Mouse (Mus musculus): ENCODE measurements around the gene Cuedc2. TPM values are rescaled to one million over a fixed set of nuclear protein-coding genes. Genes with fewer than 3 reads are reported as not detected.

Gene Cuedc2
- polyA plus RNA-seq, 1 experiment from 2014 or later: 300 TPM

DNA sequence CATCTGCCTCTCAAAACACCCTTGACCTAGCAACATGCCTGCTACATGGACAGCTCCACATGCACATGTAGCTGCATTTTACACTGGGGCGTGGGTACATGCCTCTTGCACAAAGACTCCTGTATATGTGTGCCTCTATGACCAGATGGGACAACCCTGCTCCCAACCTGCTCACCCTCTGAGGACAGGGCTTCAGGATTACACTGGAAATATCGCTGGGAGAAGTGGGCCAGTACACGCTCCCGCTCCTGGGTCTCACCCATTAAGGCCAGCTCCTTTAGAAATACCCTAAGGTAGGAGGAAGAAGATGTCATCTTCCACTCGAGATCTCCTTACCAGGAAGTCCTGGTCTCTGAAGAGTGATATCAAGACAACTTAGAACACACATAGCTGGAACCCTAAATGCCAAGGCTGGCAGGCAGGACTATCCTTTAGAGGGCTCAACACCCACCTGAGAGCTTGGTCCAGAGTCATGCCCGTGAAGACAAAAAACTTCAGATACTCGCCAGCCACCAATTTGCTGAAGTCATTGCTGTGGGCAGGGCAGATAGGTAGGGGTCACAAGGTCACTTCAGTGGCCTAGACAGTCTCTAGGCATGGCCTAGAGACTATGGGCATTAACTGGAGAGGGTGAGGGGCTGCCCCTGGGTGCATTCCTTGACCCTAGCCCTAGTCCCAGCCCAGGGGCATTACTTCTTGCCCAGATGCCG is 18.3 kb downstream of the Cuedc2 start:
- 0 out of 2 replicates have a peak overlapping the region, but pooled peaks have one; percentile 78 for H3K27ac ChIP-seq (replicated peaks; ENCODE audit: low read depth, low read length)
- peaks cover 35% of the 10 kb centered on the region for H3K27me3 ChIP-seq (ENCODE audit: control insufficient read depth, insufficient read depth, low read length)
- no peaks in the 10 kb centered on the region for H3K9me3 ChIP-seq (ENCODE audit: control insufficient read depth, low read length)
- DNase-seq: no peak
- H3K4me3 ChIP-seq (replicated peaks; ENCODE audit: low read depth, low read length): no peak overlapping the region
- no peak overlapping the region for H3K4me2 ChIP-seq (ENCODE audit: low read length)
- peaks cover 59% of the 10 kb centered on the region for H3K4me1 ChIP-seq (ENCODE audit: control insufficient read depth, insufficient read depth, low read length)
- no peak overlapping the region for H3K9ac ChIP-seq (replicated peaks; ENCODE audit: low read length)
- ATAC-seq (ENCODE audit: low FRiP score, low TSS enrichment): no peak
- peaks cover 5% of the 10 kb centered on the region; the same call in 1 of the 2 replicates for H3K36me3 ChIP-seq (ENCODE audit: control insufficient read depth, insufficient read depth, low read length)
- WGBS: 83% methylated on average over 8 of the region's 8 CpGs

- peak; percentile 87 for DNase-seq
- ATAC-seq (ENCODE audit: low FRiP score, low TSS enrichment): peak; percentile 41; the same call in 1 of the 2 replicates
- H3K4me3 ChIP-seq (replicated peaks; ENCODE audit: low read depth, low read length): peak overlapping the region; percentile 54
- peaks cover 52% of the 10 kb centered on the region for H3K4me1 ChIP-seq (ENCODE audit: control insufficient read depth, insufficient read depth, low read length)
- H3K36me3 ChIP-seq (ENCODE audit: control insufficient read depth, insufficient read depth, low read length): peaks cover 18% of the 10 kb centered on the region
- H3K27me3 ChIP-seq (ENCODE audit: control insufficient read depth, insufficient read depth, low read length): peaks cover 49% of the 10 kb centered on the region
- H3K27ac ChIP-seq (replicated peaks; ENCODE audit: low read depth, low read length): 0 out of 2 replicates have a peak overlapping the region, but pooled peaks have one; percentile 6
- H3K4me2 ChIP-seq (ENCODE audit: low read length): peak overlapping the region; percentile 73
- no peak overlapping the region for H3K9ac ChIP-seq (replicated peaks; ENCODE audit: low read length)
- H3K9me3 ChIP-seq (ENCODE audit: control insufficient read depth, low read length): no peaks in the 10 kb centered on the region
- 11% methylated on average over 16 of the region's 16 CpGs for WGBS
These were observed 19.7 kb downstream of the Cuedc2 start for GRCm38 (mm10) chr19:46318586-46319378.

- Histone ChIP-seq H3K36me3 (ENCODE audit: control insufficient read depth, insufficient read depth, low read length) (peaks cover 23% of the 10 kb centered on the region), H3K4me2 (ENCODE audit: low read length) (peak overlapping the region; percentile 73), H3K4me1 (ENCODE audit: control insufficient read depth, insufficient read depth, low read length) (peaks cover 52% of the 10 kb centered on the region), H3K27ac (replicated peaks; ENCODE audit: low read depth, low read length) (peak overlapping the region; percentile 63), H3K27me3 (ENCODE audit: control insufficient read depth, insufficient read depth, low read length) (peaks cover 53% of the 10 kb centered on the region), H3K4me3 (replicated peaks; ENCODE audit: low read depth, low read length) (peak overlapping the region; percentile 54), H3K9ac (replicated peaks; ENCODE audit: low read length) (peak overlapping the region; percentile 69), H3K9me3 (ENCODE audit: control insufficient read depth, low read length) (no peaks in the 10 kb centered on the region)
- DNase-seq (peak; percentile 72), ATAC-seq (ENCODE audit: low FRiP score, low TSS enrichment) (no peak)
- 1% methylated on average over 38 of the region's 42 CpGs for WGBS
These were observed 20.5 kb downstream of the Cuedc2 start for GRCm38 (mm10) chr19:46318031-46318471.

GRCm38 (mm10) chr19:46317546-46317885 is 21.0 kb downstream of the Cuedc2 start:
- WGBS: under 1% methylated on average over 47 of the region's 48 CpGs
- Histone ChIP-seq H3K4me3 (replicated peaks; ENCODE audit: low read depth, low read length) (peak overlapping the region; percentile 54), H3K4me1 (ENCODE audit: control insufficient read depth, insufficient read depth, low read length) (peaks cover 46% of the 10 kb centered on the region), H3K9me3 (ENCODE audit: control insufficient read depth, low read length) (no peaks in the 10 kb centered on the region), H3K9ac (replicated peaks; ENCODE audit: low read length) (peak overlapping the region; percentile 69), H3K27me3 (ENCODE audit: control insufficient read depth, insufficient read depth, low read length) (peaks cover 53% of the 10 kb centered on the region), H3K27ac (replicated peaks; ENCODE audit: low read depth, low read length) (peak overlapping the region; percentile 63), H3K4me2 (ENCODE audit: low read length) (peak overlapping the region; percentile 73), H3K36me3 (ENCODE audit: control insufficient read depth, insufficient read depth, low read length) (peaks cover 26% of the 10 kb centered on the region)
- DNase-seq (peak; percentile 64), ATAC-seq (ENCODE audit: low FRiP score, low TSS enrichment) (no peak)

DNA sequence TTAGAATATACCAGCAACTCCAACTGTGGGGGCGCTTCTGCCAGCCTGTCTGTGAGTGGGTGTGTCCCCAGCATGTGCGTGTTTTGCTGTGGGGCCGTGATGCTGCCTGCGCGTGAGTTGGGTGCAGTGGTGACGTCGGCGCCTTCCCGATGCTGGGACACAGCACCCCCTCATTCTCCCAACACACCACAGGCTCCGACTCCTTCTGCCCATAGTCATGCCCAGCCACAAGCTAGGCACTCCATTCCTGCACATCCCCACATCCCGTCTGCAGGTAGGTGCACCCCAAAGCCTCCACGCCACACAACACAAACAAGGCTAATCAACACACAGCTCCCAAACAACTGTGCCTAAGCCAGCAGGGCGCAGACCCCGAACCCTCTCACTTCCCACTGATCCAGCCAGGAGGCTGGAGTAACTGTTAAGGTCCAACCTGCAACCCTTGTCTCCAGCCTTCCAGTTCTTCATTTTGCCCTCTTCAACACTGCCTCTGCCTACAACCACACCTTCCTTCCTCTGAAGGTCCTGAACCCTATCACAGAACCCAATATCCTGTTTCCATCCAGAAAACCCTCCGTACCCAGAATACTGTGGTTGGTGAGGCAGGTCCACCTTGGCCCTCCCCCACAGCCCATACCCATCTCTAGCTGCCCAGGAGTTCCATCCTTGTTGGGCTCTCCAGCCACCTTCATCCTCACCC is 21.5 kb downstream of the Cuedc2 start:
- peak overlapping the region; percentile 73 for H3K4me2 ChIP-seq (ENCODE audit: low read length)
- H3K9ac ChIP-seq (replicated peaks; ENCODE audit: low read length): peak overlapping the region; percentile 69
- 27% methylated on average over 15 of the region's 15 CpGs for WGBS
- DNase-seq (no peak), ATAC-seq (ENCODE audit: low FRiP score, low TSS enrichment) (no peak)
- H3K36me3 ChIP-seq (ENCODE audit: control insufficient read depth, insufficient read depth, low read length): peaks cover 31% of the 10 kb centered on the region
- H3K4me3 ChIP-seq (replicated peaks; ENCODE audit: low read depth, low read length): peak overlapping the region; percentile 54
- H3K27ac ChIP-seq (replicated peaks; ENCODE audit: low read depth, low read length): peak overlapping the region; percentile 63; the same call in 1 of the 2 replicates
- no peaks in the 10 kb centered on the region for H3K9me3 ChIP-seq (ENCODE audit: control insufficient read depth, low read length)
- H3K27me3 ChIP-seq (ENCODE audit: control insufficient read depth, insufficient read depth, low read length): peaks cover 53% of the 10 kb centered on the region
- peaks cover 41% of the 10 kb centered on the region for H3K4me1 ChIP-seq (ENCODE audit: control insufficient read depth, insufficient read depth, low read length)

DNA sequence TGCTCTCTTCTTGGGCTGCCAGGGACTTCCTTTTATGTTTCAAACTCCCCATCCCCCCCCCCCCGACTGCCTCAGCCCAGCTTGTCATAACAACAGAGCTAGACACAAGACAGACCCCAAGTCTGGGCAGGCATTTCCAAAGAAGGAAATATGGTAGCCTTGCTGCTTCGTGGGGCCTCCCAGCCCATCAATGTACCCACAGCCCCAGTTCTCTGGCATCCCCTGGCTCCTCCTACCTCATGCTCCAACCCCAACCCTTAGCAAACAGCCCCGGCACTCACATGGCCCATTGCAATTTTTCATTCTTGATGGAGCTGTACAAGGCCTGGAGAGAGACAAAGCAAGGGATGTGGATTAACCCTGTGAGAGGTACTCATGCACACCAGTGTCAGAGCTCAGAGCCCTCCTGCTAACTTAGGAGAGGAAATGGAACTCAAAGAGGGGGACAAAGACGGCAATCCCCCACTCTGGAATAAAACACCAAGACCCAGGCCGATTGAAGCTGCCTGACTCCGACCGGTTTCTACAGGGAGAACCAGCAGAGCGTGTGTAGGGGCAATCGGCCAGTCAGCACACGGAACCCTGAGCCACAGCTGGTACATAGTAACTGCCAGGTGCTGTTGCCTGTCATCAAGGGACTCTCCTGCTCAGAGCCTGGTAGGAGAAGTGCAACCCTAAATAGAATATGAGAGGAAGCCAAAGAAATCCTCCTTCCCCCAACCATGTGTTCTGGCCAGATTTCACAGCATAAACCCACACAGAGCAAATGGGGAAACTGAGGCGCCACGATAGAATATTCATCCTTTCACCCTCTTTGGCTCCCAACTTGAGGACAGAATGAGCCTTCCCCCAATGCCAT is 22.5 kb downstream of the Cuedc2 start:
- Histone ChIP-seq H3K4me3 (replicated peaks; ENCODE audit: low read depth, low read length) (peak overlapping the region; percentile 54; the same call in 1 of the 2 replicates), H3K9ac (replicated peaks; ENCODE audit: low read length) (peak overlapping the region; percentile 23; the same call in 1 of the 2 replicates), H3K27me3 (ENCODE audit: control insufficient read depth, insufficient read depth, low read length) (peaks cover 53% of the 10 kb centered on the region), H3K4me1 (ENCODE audit: control insufficient read depth, insufficient read depth, low read length) (peaks cover 31% of the 10 kb centered on the region), H3K9me3 (ENCODE audit: control insufficient read depth, low read length) (no peaks in the 10 kb centered on the region), H3K4me2 (ENCODE audit: low read length) (peak overlapping the region; percentile 73), H3K27ac (replicated peaks; ENCODE audit: low read depth, low read length) (no peak overlapping the region), H3K36me3 (ENCODE audit: control insufficient read depth, insufficient read depth, low read length) (peaks cover 38% of the 10 kb centered on the region)
- DNase-seq (no peak), ATAC-seq (ENCODE audit: low FRiP score, low TSS enrichment) (no peak)
- 48% methylated on average over 12 of the region's 12 CpGs for WGBS

DNA sequence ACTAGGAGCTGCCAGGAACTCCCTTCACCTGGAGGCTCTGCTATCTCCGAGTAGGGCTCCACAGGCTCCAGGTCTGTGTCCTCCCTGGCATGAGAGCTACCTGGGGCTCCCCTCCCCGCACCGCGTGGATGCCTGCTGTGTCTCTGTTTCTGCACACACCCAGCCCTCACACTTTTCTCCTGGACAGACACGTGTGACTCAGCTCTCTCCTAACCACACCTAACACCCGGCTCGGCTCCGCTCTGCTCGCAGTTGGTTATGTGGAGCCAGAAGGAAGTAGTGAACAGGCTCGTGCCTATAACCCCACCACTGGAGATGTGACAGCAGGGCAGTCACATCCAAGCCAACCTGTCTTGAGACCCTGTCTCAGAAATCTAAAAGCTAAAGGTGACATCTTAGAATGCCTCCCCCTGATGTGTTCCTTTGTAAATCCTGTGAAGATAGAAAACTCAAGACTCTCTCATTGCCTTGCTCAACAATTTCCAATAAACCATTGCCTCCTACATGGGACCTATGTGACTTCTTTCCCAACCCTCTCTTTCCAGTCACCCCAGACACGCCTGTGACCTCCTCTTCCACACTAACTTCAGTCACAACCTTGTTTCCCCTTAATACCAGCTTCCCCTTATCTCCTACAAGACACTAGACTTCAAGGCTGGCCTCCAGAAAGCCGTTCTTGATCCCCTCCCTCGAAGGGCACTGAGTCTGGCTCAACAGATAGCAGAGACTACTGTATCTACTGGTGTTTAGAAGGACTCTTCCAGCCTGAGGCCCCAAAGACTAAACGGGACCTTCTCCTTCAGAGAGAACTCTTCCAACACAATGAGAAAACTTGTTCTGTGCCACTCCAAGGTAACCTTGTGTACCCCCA is 23.4 kb downstream of the Cuedc2 start:
- Histone ChIP-seq H3K4me1 (ENCODE audit: control insufficient read depth, insufficient read depth, low read length) (peaks cover 26% of the 10 kb centered on the region), H3K4me2 (ENCODE audit: low read length) (no peak overlapping the region), H3K27me3 (ENCODE audit: control insufficient read depth, insufficient read depth, low read length) (peaks cover 53% of the 10 kb centered on the region)

More for the DNA sequence above, 23.4 kb downstream of the Cuedc2 start:
- DNase-seq (no peak), ATAC-seq (ENCODE audit: low FRiP score, low TSS enrichment) (no peak)
- WGBS: 43% methylated on average over 14 of the region's 14 CpGs
- Histone ChIP-seq H3K4me3 (replicated peaks; ENCODE audit: low read depth, low read length) (no peak overlapping the region), H3K27ac (replicated peaks; ENCODE audit: low read depth, low read length) (no peak overlapping the region), H3K36me3 (ENCODE audit: control insufficient read depth, insufficient read depth, low read length) (peaks cover 38% of the 10 kb centered on the region), H3K9me3 (ENCODE audit: control insufficient read depth, low read length) (no peaks in the 10 kb centered on the region), H3K9ac (replicated peaks; ENCODE audit: low read length) (no peak overlapping the region)
